Mouse (Mus musculus): Measurements from ENCODE around the gene Fam196b. TPM values are rescaled to one million over a fixed set of nuclear protein-coding genes. Genes with fewer than 3 reads are reported as not detected.

Gene Fam196b
- polyA plus RNA-seq, 1 experiment = 0.05 TPM

DNA sequence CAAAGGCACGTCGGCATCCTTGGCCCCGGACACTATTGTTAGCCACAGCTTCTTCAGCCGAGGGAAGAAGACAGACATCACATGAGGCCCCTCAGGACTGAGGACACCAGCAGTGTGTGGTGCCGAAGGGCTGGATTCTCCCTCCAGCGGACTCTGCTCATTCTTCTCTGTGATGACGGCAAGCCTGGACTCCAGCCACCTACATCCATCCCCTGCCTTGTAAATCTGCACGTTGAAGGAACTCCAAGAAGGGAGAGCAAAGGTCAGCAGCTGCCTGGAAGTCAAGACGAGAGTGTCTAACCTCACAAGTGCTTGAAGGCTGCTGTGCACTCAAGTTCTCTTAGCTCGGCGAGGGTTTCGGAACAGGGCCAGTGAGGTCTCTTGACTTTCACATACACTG lies 40.8 kb downstream of the Fam196b start:
- Histone ChIP-seq H3K4me1 (ENCODE audit: control insufficient read depth, insufficient read depth, insufficient read length, low read length) (no peaks in the 10 kb centered on the region), H3K4me3 (ENCODE audit: low read depth, low read length) (no peak overlapping the region), H3K36me3 (ENCODE audit: control insufficient read depth, insufficient read depth, low read length) (no peaks in the 10 kb centered on the region), H3K27ac (ENCODE audit: insufficient read depth, low read depth, low read length) (no peak overlapping the region), H3K27me3 (ENCODE audit: control insufficient read depth, insufficient read depth, low read length) (no peaks in the 10 kb centered on the region)
- TF ChIP-seq CTCF (IDR thresholded peaks at IDR 0.05; ENCODE audit: extremely low read depth, insufficient read length, insufficient replicate concordance, low read depth, low read length) = no peak
- no peak for TF ChIP-seq POLR2A (IDR thresholded peaks at IDR 0.05; ENCODE audit: low read depth, low read length)
- 57% methylated on average over 12 of the region's 12 CpGs for WGBS

- Histone ChIP-seq H3K4me1 (ENCODE audit: control insufficient read depth, insufficient read depth, insufficient read length, low read length) (no peaks in the 10 kb centered on the region), H3K36me3 (ENCODE audit: control insufficient read depth, insufficient read depth, low read length) (no peaks in the 10 kb centered on the region), H3K4me3 (ENCODE audit: low read depth, low read length) (no peak overlapping the region), H3K27ac (ENCODE audit: insufficient read depth, low read depth, low read length) (no peak overlapping the region), H3K27me3 (ENCODE audit: control insufficient read depth, insufficient read depth, low read length) (no peaks in the 10 kb centered on the region)
- WGBS = 48% methylated on average over 2 of the region's 2 CpGs
- no peak for TF ChIP-seq CTCF (IDR thresholded peaks at IDR 0.05; ENCODE audit: extremely low read depth, insufficient read length, insufficient replicate concordance, low read depth, low read length)
- TF ChIP-seq POLR2A (IDR thresholded peaks at IDR 0.05; ENCODE audit: low read depth, low read length) = no peak
Observed at GRCm38 (mm10) chr11:34356109-34356508, 41.5 kb downstream of the Fam196b start.

DNA sequence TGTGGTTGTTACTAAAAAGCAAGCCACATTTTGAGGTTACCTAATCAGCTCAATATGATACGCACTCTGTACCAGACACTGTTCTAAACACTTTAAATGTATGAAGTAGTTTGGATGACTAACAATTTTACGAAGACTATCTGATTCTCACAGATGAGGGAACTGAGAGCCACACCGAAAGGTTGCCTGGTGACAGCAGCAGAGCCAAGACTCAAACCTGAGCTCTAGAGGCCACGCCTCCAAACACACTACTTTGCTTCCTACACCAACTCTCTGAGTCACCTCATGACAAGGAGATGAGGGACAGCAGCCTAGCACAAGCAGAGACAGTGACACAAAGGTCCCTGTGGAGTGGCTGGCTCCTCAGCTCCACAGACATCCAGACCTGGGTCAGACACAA lies 57.6 kb downstream of the Fam196b start:
- no peak for TF ChIP-seq POLR2A (IDR thresholded peaks at IDR 0.05; ENCODE audit: low read depth, low read length)
- no peak for TF ChIP-seq CTCF (IDR thresholded peaks at IDR 0.05; ENCODE audit: extremely low read depth, insufficient read length, insufficient replicate concordance, low read depth, low read length)
- Histone ChIP-seq H3K27ac (ENCODE audit: insufficient read depth, low read depth, low read length) (no peak overlapping the region), H3K4me1 (ENCODE audit: control insufficient read depth, insufficient read depth, insufficient read length, low read length) (no peaks in the 10 kb centered on the region), H3K36me3 (ENCODE audit: control insufficient read depth, insufficient read depth, low read length) (no peaks in the 10 kb centered on the region), H3K27me3 (ENCODE audit: control insufficient read depth, insufficient read depth, low read length) (no peaks in the 10 kb centered on the region), H3K4me3 (ENCODE audit: low read depth, low read length) (no peak overlapping the region)
- WGBS = 70% methylated on average over 4 of the region's 4 CpGs

DNA sequence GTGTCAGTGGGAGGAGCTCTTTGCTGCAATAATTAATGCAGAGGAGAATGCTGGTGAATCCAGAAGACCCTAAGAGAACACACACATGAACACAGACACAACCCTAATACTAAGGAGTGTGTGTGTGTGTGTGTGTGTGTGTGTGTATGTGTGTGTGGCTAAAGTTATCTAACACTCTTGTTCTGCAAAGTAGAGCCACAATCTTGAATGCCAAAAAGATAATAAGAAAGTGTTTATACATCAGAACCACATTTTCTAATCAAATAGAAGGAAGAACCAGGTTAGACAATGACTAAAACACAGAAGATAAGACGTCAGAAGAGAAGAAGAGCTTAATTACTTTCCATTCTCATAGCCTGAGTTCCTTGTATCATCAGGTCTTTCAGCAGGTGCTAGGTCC lies 60.9 kb downstream of the Fam196b start:
- WGBS = 53% methylated on average over 1 of the region's 1 CpGs

GRCm38 (mm10) chr11:34377649-34378048 lies 63.0 kb downstream of the Fam196b start:
- H3K36me3 ChIP-seq (ENCODE audit: control insufficient read depth, insufficient read depth, low read length) = no peaks in the 10 kb centered on the region
- WGBS = 82% methylated on average over 6 of the region's 6 CpGs
- no peak for TF ChIP-seq POLR2A (IDR thresholded peaks at IDR 0.05; ENCODE audit: low read depth, low read length)
- no peak for TF ChIP-seq CTCF (IDR thresholded peaks at IDR 0.05; ENCODE audit: extremely low read depth, insufficient read length, insufficient replicate concordance, low read depth, low read length)

More for the DNA sequence above, 60.9 kb downstream of the Fam196b start:
- H3K27me3 ChIP-seq (ENCODE audit: control insufficient read depth, insufficient read depth, low read length) = no peaks in the 10 kb centered on the region
- no peak overlapping the region for H3K27ac ChIP-seq (ENCODE audit: insufficient read depth, low read depth, low read length)
- H3K4me1 ChIP-seq (ENCODE audit: control insufficient read depth, insufficient read depth, insufficient read length, low read length) = no peaks in the 10 kb centered on the region
- TF ChIP-seq CTCF (IDR thresholded peaks at IDR 0.05; ENCODE audit: extremely low read depth, insufficient read length, insufficient replicate concordance, low read depth, low read length) (no peak), POLR2A (IDR thresholded peaks at IDR 0.05; ENCODE audit: low read depth, low read length) (no peak)
- H3K36me3 ChIP-seq (ENCODE audit: control insufficient read depth, insufficient read depth, low read length) = no peaks in the 10 kb centered on the region
- H3K4me3 ChIP-seq (ENCODE audit: low read depth, low read length) = no peak overlapping the region

DNA sequence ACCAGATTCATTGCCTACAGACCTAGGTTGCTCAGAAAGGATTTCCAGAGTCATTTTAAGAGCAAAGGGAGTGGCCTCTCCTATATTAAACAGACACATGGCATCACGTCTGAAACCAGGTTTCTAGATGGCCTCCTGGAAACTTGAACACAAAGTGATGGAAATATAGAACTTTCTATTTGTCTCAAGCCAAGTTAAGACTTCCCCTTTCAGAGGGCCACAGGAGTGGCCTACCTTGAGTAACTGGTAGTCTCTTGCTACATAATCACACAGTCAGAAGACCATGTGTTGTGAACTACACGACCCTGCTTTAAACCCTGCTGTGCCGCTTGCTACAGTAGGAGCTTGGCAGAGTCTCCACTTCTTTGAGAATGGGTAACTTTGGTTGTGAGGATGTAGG lies 68.9 kb downstream of the Fam196b start:
- 83% methylated on average over 3 of the region's 3 CpGs for WGBS
- no peaks in the 10 kb centered on the region for H3K27me3 ChIP-seq (ENCODE audit: control insufficient read depth, insufficient read depth, low read length)
- no peak overlapping the region for H3K27ac ChIP-seq (ENCODE audit: insufficient read depth, low read depth, low read length)
- no peak overlapping the region for H3K4me3 ChIP-seq (ENCODE audit: low read depth, low read length)
- no peaks in the 10 kb centered on the region for H3K36me3 ChIP-seq (ENCODE audit: control insufficient read depth, insufficient read depth, low read length)
- TF ChIP-seq CTCF (IDR thresholded peaks at IDR 0.05; ENCODE audit: extremely low read depth, insufficient read length, insufficient replicate concordance, low read depth, low read length) = no peak
- no peak for TF ChIP-seq POLR2A (IDR thresholded peaks at IDR 0.05; ENCODE audit: low read depth, low read length)
- no peaks in the 10 kb centered on the region for H3K4me1 ChIP-seq (ENCODE audit: control insufficient read depth, insufficient read depth, insufficient read length, low read length)

More at GRCm38 (mm10) chr11:34377649-34378048, 63.0 kb downstream of the Fam196b start:
- H3K27me3 ChIP-seq (ENCODE audit: control insufficient read depth, insufficient read depth, low read length) = no peaks in the 10 kb centered on the region
- H3K4me1 ChIP-seq (ENCODE audit: control insufficient read depth, insufficient read depth, insufficient read length, low read length) = no peaks in the 10 kb centered on the region
- no peak overlapping the region for H3K4me3 ChIP-seq (ENCODE audit: low read depth, low read length)
- no peak overlapping the region for H3K27ac ChIP-seq (ENCODE audit: insufficient read depth, low read depth, low read length)

DNA sequence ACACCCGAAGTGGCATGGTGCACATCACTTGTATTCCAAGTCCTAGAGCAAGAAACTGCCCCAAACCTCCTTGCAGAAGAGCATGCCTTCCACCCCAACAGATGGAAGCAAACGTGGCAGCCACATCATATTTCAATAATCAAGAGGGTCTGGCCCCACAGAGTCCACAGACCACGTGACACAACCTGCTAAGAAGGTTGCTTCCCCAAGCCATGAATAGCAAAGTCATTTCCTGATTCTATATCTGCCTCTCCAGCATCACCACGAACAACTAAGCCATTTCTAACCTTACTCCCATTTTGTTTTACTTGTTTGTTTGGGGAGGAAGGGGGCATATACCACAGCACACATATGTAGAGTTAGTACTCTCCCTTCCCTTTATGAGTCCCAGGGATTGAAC lies 69.6 kb downstream of the Fam196b start:
- TF ChIP-seq POLR2A (IDR thresholded peaks at IDR 0.05; ENCODE audit: low read depth, low read length) (no peak), CTCF (IDR thresholded peaks at IDR 0.05; ENCODE audit: extremely low read depth, insufficient read length, insufficient replicate concordance, low read depth, low read length) (no peak)
- WGBS = 47% methylated on average over 4 of the region's 4 CpGs
- Histone ChIP-seq H3K4me3 (ENCODE audit: low read depth, low read length) (no peak overlapping the region), H3K4me1 (ENCODE audit: control insufficient read depth, insufficient read depth, insufficient read length, low read length) (no peaks in the 10 kb centered on the region), H3K27me3 (ENCODE audit: control insufficient read depth, insufficient read depth, low read length) (no peaks in the 10 kb centered on the region), H3K27ac (ENCODE audit: insufficient read depth, low read depth, low read length) (no peak overlapping the region), H3K36me3 (ENCODE audit: control insufficient read depth, insufficient read depth, low read length) (no peaks in the 10 kb centered on the region)
